ENCODE assay signal across 18 mouse cellular contexts in the genomic region with DNA sequence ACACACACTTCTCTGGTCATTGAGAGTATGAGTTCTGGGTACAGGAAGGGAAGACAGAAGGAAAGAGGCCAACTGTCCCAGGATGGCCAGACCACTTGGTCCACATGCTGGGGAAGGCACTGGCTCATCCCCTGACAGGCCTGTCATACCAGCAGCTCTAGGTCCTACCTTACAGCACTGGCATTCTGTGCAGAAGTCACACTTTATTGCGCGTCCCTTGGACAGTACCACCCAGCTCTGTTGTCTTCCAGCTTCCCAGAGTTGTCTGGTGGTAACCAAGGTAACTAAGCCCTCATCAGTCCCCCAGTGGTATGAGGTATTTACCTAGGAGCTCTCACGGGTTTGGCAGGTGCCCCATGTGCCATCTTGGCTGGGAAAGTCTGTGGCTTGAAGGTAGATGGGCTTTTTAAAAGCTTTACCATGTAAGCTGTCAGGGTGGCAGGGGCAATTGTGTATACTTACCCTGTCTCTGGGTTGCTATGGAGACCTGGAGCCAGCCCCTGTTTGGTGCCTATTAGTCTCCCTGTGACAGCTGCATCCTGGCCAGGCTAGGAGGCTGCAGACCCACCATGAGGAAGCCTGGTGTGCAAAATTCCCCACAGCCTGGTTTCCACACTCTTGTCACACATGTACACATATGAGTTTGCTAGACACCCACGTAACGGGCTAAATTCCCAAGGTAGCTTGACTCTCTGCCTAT. TPM values are rescaled to one million over a fixed set of nuclear protein-coding genes. Genes with fewer than 3 reads are reported as not detected.
DNase-seq lines count a peak whose midpoint lies in the region; ATAC-seq and TF ChIP-seq lines count a peak whose summit lies in the region.
"Had no signal": no experiment of that assay in that cellular context is flagged by ENCODE, and none has a peak within 500 bp of the region (broad histone marks: within the 10 kb centered on the region; RNA-seq: fewer than 3 reads in every experiment).

No protein-coding gene starts in this region.

- H3K36me3 ChIP-seq in forebrain, embryonic 13.5 days (ENCODE audit: poor library complexity, severe bottlenecking) = no peaks in the 10 kb centered on the region
- H3K36me3 ChIP-seq in forebrain, embryonic 15.5 days = no peaks in the 10 kb centered on the region
- H3K36me3 ChIP-seq in midbrain, embryonic 10.5 days = no peaks in the 10 kb centered on the region
- H3K36me3 ChIP-seq in midbrain, postnatal 0 days (ENCODE audit: insufficient read depth, low read length) = no peaks in the 10 kb centered on the region
- no peaks in the 10 kb centered on the region for H3K36me3 ChIP-seq in limb, embryonic 10.5 days
- H3K36me3 ChIP-seq in neural tube, embryonic 15.5 days = no peaks in the 10 kb centered on the region
- H3K36me3 ChIP-seq: embryonic facial prominence, embryonic 12.5 days; limb, embryonic 15.5 days had no signal

- ATAC-seq in forebrain, embryonic 13.5 days = peak; percentile 55; the same call in 1 of the 2 replicates
- ATAC-seq in forebrain, embryonic 15.5 days (replicated peaks) = no peak
- ATAC-seq in midbrain, postnatal 0 days (ENCODE audit: low FRiP score) = no peak
- ATAC-seq in neural tube, embryonic 15.5 days (ENCODE audit: low FRiP score) = peak; percentile 47; the same call in 1 of the 2 replicates
- no peak for ATAC-seq in CD4-positive, CD25-positive, alpha-beta regulatory T cell, adult 4 months
- ATAC-seq: intestine, postnatal 0 days had no signal

- DNase-seq in midbrain, embryonic 10.5 days (ENCODE audit: low spot score) = no peak
- no peak for DNase-seq in midbrain, postnatal 0 days (ENCODE audit: low spot score)
- no peak for DNase-seq in limb, embryonic 10.5 days (ENCODE audit: low spot score)
- DNase-seq in testis, postnatal 14 days (ENCODE audit: low spot score) = no peak
- DNase-seq: cerebellum, adult 18-20 months; kidney, postnatal 36 days; lung, embryonic 14.5 days had no signal

- 56% methylated on average over 5 of the region's 5 CpGs for WGBS in forebrain, embryonic 13.5 days
- WGBS in forebrain, embryonic 15.5 days = 62% methylated on average over 5 of the region's 5 CpGs
- 64% methylated on average over 5 of the region's 5 CpGs for WGBS in midbrain, embryonic 10.5 days
- WGBS in midbrain, postnatal 0 days = 49% methylated on average over 5 of the region's 5 CpGs
- 77% methylated on average over 5 of the region's 5 CpGs for WGBS in limb, embryonic 10.5 days
- WGBS in neural tube, embryonic 15.5 days = 58% methylated on average over 5 of the region's 5 CpGs

- H3K4me3 ChIP-seq in forebrain, embryonic 13.5 days = no peak overlapping the region
- H3K4me3 ChIP-seq in forebrain, embryonic 15.5 days = no peak overlapping the region
- no peak overlapping the region for H3K4me3 ChIP-seq in midbrain, embryonic 10.5 days
- no peak overlapping the region for H3K4me3 ChIP-seq in midbrain, postnatal 0 days (ENCODE audit: low read depth, low read length)
- H3K4me3 ChIP-seq in limb, embryonic 10.5 days = no peak overlapping the region
- H3K4me3 ChIP-seq in neural tube, embryonic 15.5 days (replicated peaks) = no peak overlapping the region
- H3K4me3 ChIP-seq: embryonic facial prominence, embryonic 12.5 days; left cerebral cortex, adult 2 months; limb, embryonic 15.5 days; megakaryocyte, embryonic 14.5 days had no signal

- H3K27ac ChIP-seq in forebrain, embryonic 13.5 days = no peak overlapping the region
- no peak overlapping the region; the same call in 1 of the 2 replicates for H3K27ac ChIP-seq in forebrain, embryonic 15.5 days (replicated peaks)
- peak overlapping the region; percentile 55; the same call in 1 of the 2 replicates for H3K27ac ChIP-seq in midbrain, embryonic 10.5 days (replicated peaks)
- no peak overlapping the region for H3K27ac ChIP-seq in midbrain, postnatal 0 days (ENCODE audit: low read depth, low read length)
- 0 out of 2 replicates have a peak overlapping the region, but pooled peaks have one; percentile 7 for H3K27ac ChIP-seq in limb, embryonic 10.5 days
- H3K27ac ChIP-seq in neural tube, embryonic 15.5 days (replicated peaks) = no peak overlapping the region
- H3K27ac ChIP-seq: embryonic facial prominence, embryonic 12.5 days; left cerebral cortex, adult 2 months; limb, embryonic 15.5 days had no signal

- H3K4me1 ChIP-seq in forebrain, embryonic 13.5 days = peaks cover 16% of the 10 kb centered on the region
- H3K4me1 ChIP-seq in forebrain, embryonic 15.5 days = peaks cover 15% of the 10 kb centered on the region
- H3K4me1 ChIP-seq in midbrain, embryonic 10.5 days = peaks cover 20% of the 10 kb centered on the region
- H3K4me1 ChIP-seq in midbrain, postnatal 0 days (ENCODE audit: insufficient read depth, low read length) = no peaks in the 10 kb centered on the region
- peaks cover 36% of the 10 kb centered on the region for H3K4me1 ChIP-seq in limb, embryonic 10.5 days
- 0 out of 2 replicates have a peak, but pooled peaks cover 12% of the 10 kb centered on the region for H3K4me1 ChIP-seq in neural tube, embryonic 15.5 days

- TF ChIP-seq CTCF in midbrain, postnatal 0 days (IDR thresholded peaks at IDR 0.05) = no peak

- no peak overlapping the region for H3K4me2 ChIP-seq in forebrain, embryonic 13.5 days
- no peak overlapping the region for H3K4me2 ChIP-seq in forebrain, embryonic 15.5 days (replicated peaks)
- H3K4me2 ChIP-seq in midbrain, postnatal 0 days (ENCODE audit: low read depth, low read length, poor library complexity, severe bottlenecking) = no peak overlapping the region
- H3K4me2 ChIP-seq in neural tube, embryonic 15.5 days = no peak overlapping the region
- H3K4me2 ChIP-seq: embryonic facial prominence, embryonic 12.5 days; limb, embryonic 15.5 days; lung, embryonic 14.5 days had no signal

- no peaks in the 10 kb centered on the region for H3K27me3 ChIP-seq in forebrain, embryonic 13.5 days
- no peaks in the 10 kb centered on the region for H3K27me3 ChIP-seq in forebrain, embryonic 15.5 days
- H3K27me3 ChIP-seq in midbrain, embryonic 10.5 days (ENCODE audit: low read depth, poor library complexity, severe bottlenecking) = no peaks in the 10 kb centered on the region
- H3K27me3 ChIP-seq in midbrain, postnatal 0 days (ENCODE audit: insufficient read depth, low read length) = no peaks in the 10 kb centered on the region
- no peaks in the 10 kb centered on the region for H3K27me3 ChIP-seq in limb, embryonic 10.5 days (ENCODE audit: low read depth, poor library complexity, severe bottlenecking)
- H3K27me3 ChIP-seq in neural tube, embryonic 15.5 days (replicated peaks) = no peaks in the 10 kb centered on the region
- H3K27me3 ChIP-seq: embryonic facial prominence, embryonic 12.5 days; limb, embryonic 15.5 days had no signal

- no peak overlapping the region for H3K9ac ChIP-seq in forebrain, embryonic 13.5 days
- no peak overlapping the region for H3K9ac ChIP-seq in forebrain, embryonic 15.5 days (replicated peaks)
- H3K9ac ChIP-seq in midbrain, postnatal 0 days (replicated peaks; ENCODE audit: low read length, poor library complexity, severe bottlenecking) = no peak overlapping the region
- H3K9ac ChIP-seq in neural tube, embryonic 15.5 days (replicated peaks) = no peak overlapping the region
- H3K9ac ChIP-seq: embryonic facial prominence, embryonic 12.5 days; limb, embryonic 15.5 days; lung, embryonic 14.5 days had no signal

- no peaks in the 10 kb centered on the region; the same call in 1 of the 2 replicates for H3K9me3 ChIP-seq in forebrain, embryonic 13.5 days (replicated peaks)
- no peaks in the 10 kb centered on the region for H3K9me3 ChIP-seq in forebrain, embryonic 15.5 days
- no peaks in the 10 kb centered on the region for H3K9me3 ChIP-seq in midbrain, embryonic 10.5 days (replicated peaks)
- H3K9me3 ChIP-seq in midbrain, postnatal 0 days (ENCODE audit: low read length) = no peaks in the 10 kb centered on the region
- no peaks in the 10 kb centered on the region for H3K9me3 ChIP-seq in limb, embryonic 10.5 days (replicated peaks)
- no peaks in the 10 kb centered on the region for H3K9me3 ChIP-seq in neural tube, embryonic 15.5 days (replicated peaks)
- H3K9me3 ChIP-seq: embryonic facial prominence, embryonic 12.5 days; limb, embryonic 15.5 days; megakaryocyte, embryonic 14.5 days had no signal

RNA-seq across cellular contexts. Expression of gene Apol6, which starts 18.5 kb away (rescaled TPM):
- not detected in 2 replicates for polyA plus RNA-seq in forebrain, embryonic 13.5 days (2015; fragmentation: Nextera tagmentation; extraction: Ambion mirVana)
- polyA plus RNA-seq in forebrain, embryonic 15.5 days (2015; fragmentation: Nextera tagmentation; extraction: Ambion mirVana) = not detected in 2 replicates
- not detected in 2 replicates for polyA plus RNA-seq in midbrain, embryonic 10.5 days (2016; fragmentation: Nextera tagmentation; extraction: Ambion mirVana)
- 0.14 and 0.16 TPM in 2 replicates for total RNA-seq in midbrain, postnatal 0 days (2014; rRNA removed)
- polyA plus RNA-seq in midbrain, postnatal 0 days (2015; fragmentation: Nextera tagmentation; extraction: Ambion mirVana) = 0.15 and 0.16 TPM in 2 replicates
- polyA plus RNA-seq in limb, embryonic 10.5 days (2016; fragmentation: Nextera tagmentation; extraction: Ambion mirVana) = 0.14 TPM in 1 of 2 replicates, not detected in the other
- polyA plus RNA-seq in neural tube, embryonic 15.5 days (2015; fragmentation: Nextera tagmentation; extraction: Ambion mirVana) = 0.54 TPM in 1 of 2 replicates, not detected in the other
- not detected for polyA plus RNA-seq in CD4-positive, CD25-positive, alpha-beta regulatory T cell, adult 4 months (2017; shearing (Covaris generic))
- total RNA-seq: granulocyte monocyte progenitor cell, adult 5-6 weeks; MEL had no signal

RNA-seq across cellular contexts. Expression of gene Mb, which starts 24.4 kb away (rescaled TPM):
- polyA plus RNA-seq in forebrain, embryonic 13.5 days (2015; fragmentation: Nextera tagmentation; extraction: Ambion mirVana) = 0.33 TPM in 1 of 2 replicates, not detected in the other
- polyA plus RNA-seq in forebrain, embryonic 15.5 days (2015; fragmentation: Nextera tagmentation; extraction: Ambion mirVana) = 0.31 TPM in 1 of 2 replicates, not detected in the other
- polyA plus RNA-seq in midbrain, embryonic 10.5 days (2016; fragmentation: Nextera tagmentation; extraction: Ambion mirVana) = 0.16 and 0.25 TPM in 2 replicates
- total RNA-seq in midbrain, postnatal 0 days (2014; rRNA removed) = 0.66 TPM in 1 of 2 replicates, not detected in the other
- 0.53 and 0.69 TPM in 2 replicates for polyA plus RNA-seq in midbrain, postnatal 0 days (2015; fragmentation: Nextera tagmentation; extraction: Ambion mirVana)
- polyA plus RNA-seq in limb, embryonic 10.5 days (2016; fragmentation: Nextera tagmentation; extraction: Ambion mirVana) = 0.44 and 0.60 TPM in 2 replicates
- polyA plus RNA-seq in neural tube, embryonic 15.5 days (2015; fragmentation: Nextera tagmentation; extraction: Ambion mirVana) = 1.3 TPM in 2 replicates
- not detected for polyA plus RNA-seq in CD4-positive, CD25-positive, alpha-beta regulatory T cell, adult 4 months (2017; shearing (Covaris generic))
- total RNA-seq: granulocyte monocyte progenitor cell, adult 5-6 weeks; MEL had no signal

Comparison
In these comparisons a context has a peak if more than half of its experiments do, and no peak if none do; other contexts are left out.
1. ATAC-seq: peak in forebrain, embryonic 13.5 days (single experiment) and neural tube, embryonic 15.5 days (single experiment); none in forebrain, embryonic 15.5 days (single experiment), midbrain, postnatal 0 days (single experiment) and CD4-positive, CD25-positive, alpha-beta regulatory T cell, adult 4 months (single experiment).
2. H3K27ac ChIP-seq: peak in midbrain, embryonic 10.5 days (single experiment) and limb, embryonic 10.5 days (single experiment); none in forebrain, embryonic 13.5 days (single experiment), forebrain, embryonic 15.5 days (single experiment), midbrain, postnatal 0 days (single experiment) and neural tube, embryonic 15.5 days (single experiment).